Mouse (Mus musculus) right cerebral cortex, adult 18-20 months (tissue): ENCODE measurements around the gene Asic2.

Experiments
- DNase-seq: peaks from one replicate; pipeline ENCODE4 v3.0.0; 2022; ENCODE audit warnings: mixed read lengths

Gene Asic2

GRCm38 (mm10) chr11:81508385-81509233 is 459.6 kb downstream of the Asic2 start:
- peak; percentile 19 for DNase-seq

DNA sequence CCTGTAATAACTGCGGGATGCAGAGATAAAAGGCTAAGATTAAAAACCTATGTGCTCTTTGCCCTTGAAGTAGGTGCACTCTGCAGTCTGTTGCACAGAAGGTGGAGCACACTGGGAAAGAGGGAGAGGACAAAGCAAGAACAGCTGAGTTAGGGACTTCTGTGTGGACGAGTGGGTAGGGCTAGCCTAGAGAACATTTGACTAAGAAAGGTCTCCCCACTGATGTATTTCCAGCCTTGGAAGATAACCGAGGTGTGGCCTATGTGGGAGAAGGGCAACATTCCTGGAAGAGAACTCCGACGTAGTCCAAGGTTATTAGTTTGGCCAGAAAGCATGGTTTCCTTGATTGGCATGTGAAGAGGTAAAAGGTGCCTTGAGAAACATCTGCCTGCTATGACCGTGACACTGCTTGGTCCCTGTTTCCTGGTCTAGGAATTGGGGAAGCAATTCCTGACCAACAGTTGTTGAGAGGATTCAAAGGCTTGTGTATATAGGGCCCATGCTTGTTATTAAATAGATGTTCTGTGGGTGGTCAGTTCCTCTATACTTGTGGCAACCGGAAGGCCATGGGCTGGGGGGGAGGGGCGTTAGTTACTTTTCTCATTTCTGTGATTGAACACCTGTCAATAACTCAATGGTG is 463.3 kb downstream of the Asic2 start:
- DNase-seq = no peak

- no peak for DNase-seq
Measured at GRCm38 (mm10) chr11:81501473-81502246, 466.6 kb downstream of the Asic2 start.

DNA sequence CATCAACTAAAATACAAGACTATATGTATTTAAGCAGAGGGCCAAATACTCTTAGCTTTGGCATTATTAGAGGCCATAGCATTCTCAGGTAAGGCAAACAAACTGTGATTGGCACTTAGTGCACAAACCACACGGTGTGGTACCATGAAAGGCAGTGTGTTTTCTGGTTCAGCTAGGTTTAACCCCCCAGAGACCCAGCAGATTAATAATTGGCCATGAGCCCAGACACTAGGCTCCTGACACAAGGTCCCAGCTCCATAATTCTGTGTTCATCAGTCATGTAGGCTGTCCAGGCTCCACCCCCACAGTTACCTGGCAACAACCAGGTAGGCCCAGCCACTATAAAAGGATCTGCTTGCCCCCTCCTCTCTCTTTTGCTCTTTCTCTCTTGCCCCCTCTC is 469.3 kb downstream of the Asic2 start:
- no peak for DNase-seq

- DNase-seq = no peak
Measured at GRCm38 (mm10) chr11:81497652-81498391, 470.4 kb downstream of the Asic2 start.

- no peak for DNase-seq
Measured at GRCm38 (mm10) chr11:81496446-81496845, 471.8 kb downstream of the Asic2 start.

DNA sequence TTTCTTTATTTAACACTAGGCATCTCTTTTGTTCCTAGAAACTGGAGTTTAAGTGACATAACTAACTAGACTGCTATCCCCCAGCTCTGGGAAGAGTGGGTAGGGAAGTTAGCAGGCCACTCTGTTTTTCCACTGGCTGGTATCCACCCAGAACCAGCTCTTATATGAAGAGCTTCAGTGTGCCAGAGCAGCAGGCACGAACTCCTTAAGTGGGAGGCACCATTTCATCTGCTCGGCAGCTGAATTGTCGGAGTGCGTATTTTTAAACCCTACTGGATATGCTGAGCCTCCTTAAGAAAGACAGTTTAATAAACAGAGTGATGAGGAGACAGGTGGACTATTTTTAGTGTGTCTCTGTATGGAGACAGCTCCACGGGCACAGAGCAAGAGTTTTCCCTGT is 475.9 kb downstream of the Asic2 start:
- peak; percentile 73 for DNase-seq

DNA sequence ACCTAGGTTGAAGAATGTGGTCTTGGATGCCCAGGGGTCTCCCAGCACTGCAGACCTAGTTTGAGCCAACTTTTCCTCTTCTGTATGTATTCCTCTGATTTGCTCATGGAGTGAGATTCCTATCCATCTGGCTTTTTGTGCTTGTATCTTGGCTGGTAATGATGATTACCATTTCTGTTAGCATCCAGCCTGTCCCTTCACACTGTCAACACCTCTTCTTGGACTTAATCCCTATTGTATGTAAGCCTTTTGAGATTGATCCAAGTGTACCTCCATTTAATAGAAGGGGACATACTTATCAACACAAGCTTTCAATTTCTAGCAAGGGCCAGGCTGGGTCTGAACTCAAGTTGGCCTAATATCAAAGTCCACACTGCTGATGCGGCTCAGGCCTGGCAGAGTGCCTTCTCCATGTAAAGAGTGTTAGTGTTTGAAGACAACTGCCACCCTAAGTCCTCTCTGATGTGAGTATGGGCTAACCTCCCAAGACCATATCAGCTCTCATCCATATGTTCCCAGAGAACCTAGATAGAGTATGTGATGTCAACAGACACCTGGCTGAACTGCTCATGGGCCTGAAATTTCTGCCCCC is 479.0 kb downstream of the Asic2 start:
- no peak for DNase-seq

- no peak for DNase-seq
Measured at GRCm38 (mm10) chr11:81488681-81489080, 479.6 kb downstream of the Asic2 start.

- peak; percentile 45 for DNase-seq
Measured at GRCm38 (mm10) chr11:81486265-81486940, 481.9 kb downstream of the Asic2 start.

GRCm38 (mm10) chr11:81481198-81481597 is 487.1 kb downstream of the Asic2 start:
- no peak for DNase-seq

DNA sequence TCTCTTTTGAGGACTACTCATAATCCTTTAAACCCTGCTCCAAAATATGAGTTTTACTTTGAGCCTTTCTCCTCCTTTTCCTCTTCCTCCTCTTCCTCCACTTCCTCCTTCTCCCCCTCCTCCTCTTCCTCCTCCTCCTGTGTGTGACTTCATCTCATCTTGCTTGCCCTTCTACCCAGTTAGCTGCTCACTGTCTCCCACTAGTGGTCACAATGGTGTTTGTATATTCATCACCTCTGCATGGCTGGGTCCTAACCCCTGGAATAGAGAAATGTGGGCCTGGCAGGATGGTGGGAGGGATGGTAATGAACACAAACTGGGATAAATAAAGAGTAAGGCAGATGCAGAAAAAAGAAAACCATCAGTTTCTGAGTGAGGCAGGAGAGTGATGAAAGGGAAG is 492.0 kb downstream of the Asic2 start:
- DNase-seq = no peak

DNA sequence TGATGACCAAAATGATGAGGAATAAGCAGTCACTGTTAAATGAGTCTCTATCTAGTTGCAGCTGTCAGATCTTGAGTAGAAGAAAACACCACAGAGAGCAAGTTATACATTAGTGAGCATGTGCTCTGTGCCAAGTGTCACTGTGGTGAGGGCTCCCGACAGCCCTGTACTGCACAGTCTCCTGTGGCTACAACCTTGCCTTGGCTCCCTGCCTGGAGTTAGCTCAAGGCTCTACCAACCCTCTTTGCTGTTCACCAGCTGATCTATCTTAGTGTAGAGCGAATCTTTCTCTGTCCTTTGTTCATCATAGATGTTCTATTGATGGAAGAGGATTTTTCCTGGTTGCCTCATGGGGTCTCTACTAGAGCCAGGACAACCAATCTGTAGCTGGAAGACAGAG is 494.1 kb downstream of the Asic2 start:
- DNase-seq = no peak

DNA sequence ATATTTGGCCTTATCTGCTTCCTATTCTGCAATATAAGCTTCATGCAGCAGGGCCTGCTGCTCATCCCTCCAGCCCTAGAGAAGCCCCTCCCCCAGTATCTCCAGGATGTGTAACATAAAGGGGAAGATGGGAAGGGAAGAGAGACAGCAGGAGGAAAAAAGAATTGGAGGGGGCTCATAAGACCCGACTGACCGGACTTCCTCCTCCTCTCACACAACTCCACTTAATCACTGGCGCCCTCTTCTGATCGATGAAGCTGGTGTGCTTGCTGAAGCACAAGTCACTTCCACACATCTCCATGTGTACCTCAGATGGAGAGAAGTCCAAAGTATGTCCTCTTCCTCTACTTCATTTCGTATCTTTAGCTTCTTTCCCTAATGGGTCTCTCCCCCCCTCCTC is 506.1 kb downstream of the Asic2 start:
- DNase-seq = peak; percentile 24

GRCm38 (mm10) chr11:81461748-81462147 is 506.5 kb downstream of the Asic2 start:
- DNase-seq = no peak

- no peak for DNase-seq
Measured at GRCm38 (mm10) chr11:81454921-81455320, 513.3 kb downstream of the Asic2 start.

DNA sequence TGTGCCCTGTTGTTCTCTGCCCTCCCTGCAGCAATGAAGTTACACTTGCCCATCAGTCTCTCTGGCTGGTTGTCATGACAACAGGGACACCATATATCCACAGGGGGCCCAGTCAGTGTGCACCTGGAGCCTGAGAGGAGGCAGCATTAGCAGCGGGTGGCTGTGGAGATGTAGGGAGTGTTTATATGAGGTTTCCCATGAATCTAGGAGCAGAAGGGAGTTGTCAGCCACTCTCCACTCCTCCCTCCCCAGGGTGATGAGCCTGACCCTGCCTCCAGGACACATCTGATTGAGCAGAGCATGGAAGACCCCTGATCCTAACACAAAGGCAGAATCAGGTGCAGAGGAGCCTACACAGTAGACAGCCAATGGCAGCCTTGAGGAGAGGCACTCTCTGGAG is 514.1 kb downstream of the Asic2 start:
- DNase-seq = no peak

DNA sequence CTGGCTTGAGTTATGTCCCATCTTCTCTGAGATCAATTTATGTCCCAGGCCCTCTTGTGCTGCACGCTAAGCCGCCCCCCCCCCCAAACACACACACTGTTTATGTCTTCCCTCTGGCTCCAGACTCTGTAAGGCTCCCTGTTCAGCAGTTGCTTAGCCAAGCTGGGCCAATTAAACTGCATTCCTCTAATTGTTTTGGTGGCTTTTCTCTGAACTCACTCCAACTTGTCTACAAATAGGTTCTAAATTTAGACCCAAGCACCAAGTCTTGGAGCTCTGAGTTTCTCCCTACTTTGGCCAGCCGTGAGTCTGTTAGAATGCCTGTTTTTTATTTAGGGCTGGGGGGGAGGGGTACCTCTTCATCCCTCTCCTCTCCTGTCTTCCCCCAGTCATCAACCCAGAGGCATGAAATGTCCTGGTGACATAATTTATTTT is 519.0 kb downstream of the Asic2 start:
- no peak for DNase-seq

DNA sequence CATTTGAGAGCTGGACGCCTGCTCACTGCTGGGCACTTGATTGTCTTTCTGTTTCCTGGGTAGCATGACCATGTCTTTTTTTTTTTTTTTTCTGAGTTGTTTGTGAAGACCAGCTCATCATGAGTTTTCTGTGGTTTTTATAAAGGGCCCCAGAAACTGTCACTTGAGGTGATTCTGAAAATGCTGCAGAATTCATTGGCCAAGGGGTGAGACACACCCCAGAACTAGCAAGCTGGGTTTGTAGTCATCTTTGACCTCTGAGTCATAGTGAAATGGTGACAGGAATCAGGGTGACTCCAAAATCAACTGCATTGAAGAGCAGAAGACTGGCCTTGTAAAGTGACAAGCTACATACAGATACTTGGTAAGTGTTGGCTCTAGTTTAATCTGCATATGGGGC is 521.9 kb downstream of the Asic2 start:
- no peak for DNase-seq

GRCm38 (mm10) chr11:81426857-81427256 is 541.4 kb downstream of the Asic2 start:
- no peak for DNase-seq

DNA sequence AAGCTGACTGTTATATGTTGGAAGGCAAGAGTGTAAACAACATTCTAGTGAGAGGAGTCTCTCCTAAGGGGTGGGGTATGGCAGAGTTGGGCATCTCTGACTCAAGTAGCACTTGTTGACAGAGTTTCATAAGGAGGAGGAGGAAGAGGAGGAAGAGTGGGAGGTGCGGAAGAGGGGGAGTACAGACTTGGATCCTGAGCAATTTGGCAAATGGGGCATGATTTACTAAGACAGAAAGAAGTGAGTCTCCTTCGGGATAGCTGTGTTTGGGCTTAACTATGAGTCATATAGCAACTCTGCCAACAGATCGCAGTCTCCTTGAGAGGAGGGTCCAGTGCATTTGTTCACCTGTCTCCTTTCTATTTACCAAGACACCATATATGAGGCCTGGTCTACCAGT is 549.1 kb downstream of the Asic2 start:
- peak; percentile 19 for DNase-seq

DNA sequence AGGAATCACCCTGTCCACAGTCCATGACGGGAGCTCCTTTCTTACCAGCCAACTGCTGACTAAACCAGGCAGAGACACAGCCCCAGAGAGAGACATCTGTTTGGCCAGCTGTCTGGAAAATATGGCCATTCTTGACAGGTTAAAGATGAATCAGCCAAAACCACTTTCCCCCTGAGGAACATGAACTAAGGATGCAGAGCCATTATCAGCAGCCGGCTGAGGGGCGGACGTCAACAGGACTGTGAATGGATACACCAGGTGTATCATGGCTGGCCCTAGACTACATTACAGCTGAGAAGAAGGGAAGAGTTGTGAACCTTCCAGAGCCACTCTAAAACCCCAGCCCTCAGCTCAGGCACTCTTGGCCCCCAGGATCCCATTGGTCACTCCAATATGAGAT is 550.2 kb downstream of the Asic2 start:
- no peak for DNase-seq
